Mouse (Mus musculus): Measurements from ENCODE around the gene Dkkl1. TPM values are rescaled to one million over a fixed set of nuclear protein-coding genes. Genes with fewer than 3 reads are reported as not detected.
A peak's percentile ranks its signal among the peaks of the same experiment; 100 is the strongest.

The Dkkl1 gene
- polyA plus RNA-seq, 1 experiment, result not detected

GRCm38 (mm10) chr7:45185921-45186320 lies 26.0 kb downstream of the Dkkl1 start:
- TF ChIP-seq CTCF (IDR thresholded peaks at IDR 0.05; ENCODE audit: borderline replicate concordance, insufficient read depth, low read length) (no peak), POLR2A (IDR thresholded peaks at IDR 0.05; ENCODE audit: low read depth, low read length) (no peak)
- Histone ChIP-seq H3K4me3 (ENCODE audit: insufficient read depth, low read length) (no peak overlapping the region), H3K4me1 (ENCODE audit: control insufficient read depth, insufficient read depth, low read length) (no peaks in the 10 kb centered on the region), H3K27ac (ENCODE audit: insufficient read depth, low read length) (no peak overlapping the region)

- Histone ChIP-seq H3K4me3 (ENCODE audit: insufficient read depth, low read length) (no peak overlapping the region), H3K4me1 (ENCODE audit: control insufficient read depth, insufficient read depth, low read length) (no peaks in the 10 kb centered on the region), H3K27ac (ENCODE audit: insufficient read depth, low read length) (no peak overlapping the region)
- TF ChIP-seq POLR2A (IDR thresholded peaks at IDR 0.05; ENCODE audit: low read depth, low read length) (no peak), CTCF (IDR thresholded peaks at IDR 0.05; ENCODE audit: borderline replicate concordance, insufficient read depth, low read length) (no peak)
Observed at GRCm38 (mm10) chr7:45183672-45184071, 28.3 kb downstream of the Dkkl1 start.

GRCm38 (mm10) chr7:45182606-45183005 lies 29.3 kb downstream of the Dkkl1 start:
- Histone ChIP-seq H3K4me3 (ENCODE audit: insufficient read depth, low read length) (no peak overlapping the region), H3K27ac (ENCODE audit: insufficient read depth, low read length) (no peak overlapping the region), H3K4me1 (ENCODE audit: control insufficient read depth, insufficient read depth, low read length) (no peaks in the 10 kb centered on the region)
- TF ChIP-seq POLR2A (IDR thresholded peaks at IDR 0.05; ENCODE audit: low read depth, low read length), result no peak
- no peak for TF ChIP-seq CTCF (IDR thresholded peaks at IDR 0.05; ENCODE audit: borderline replicate concordance, insufficient read depth, low read length)

- H3K4me1 ChIP-seq (ENCODE audit: control insufficient read depth, insufficient read depth, low read length), result no peaks in the 10 kb centered on the region
- no peak overlapping the region for H3K4me3 ChIP-seq (ENCODE audit: insufficient read depth, low read length)
- TF ChIP-seq POLR2A (IDR thresholded peaks at IDR 0.05; ENCODE audit: low read depth, low read length) (0 out of 2 replicates have a peak, but pooled peaks have one; percentile 43), CTCF (IDR thresholded peaks at IDR 0.05; ENCODE audit: borderline replicate concordance, insufficient read depth, low read length) (no peak)
- no peak overlapping the region for H3K27ac ChIP-seq (ENCODE audit: insufficient read depth, low read length)
Observed at GRCm38 (mm10) chr7:45182199-45182601, 29.7 kb downstream of the Dkkl1 start.

- no peak overlapping the region for H3K4me3 ChIP-seq (ENCODE audit: insufficient read depth, low read length)
- no peaks in the 10 kb centered on the region for H3K4me1 ChIP-seq (ENCODE audit: control insufficient read depth, insufficient read depth, low read length)
- no peak overlapping the region for H3K27ac ChIP-seq (ENCODE audit: insufficient read depth, low read length)
- TF ChIP-seq POLR2A (IDR thresholded peaks at IDR 0.05; ENCODE audit: low read depth, low read length) (no peak), CTCF (IDR thresholded peaks at IDR 0.05; ENCODE audit: borderline replicate concordance, insufficient read depth, low read length) (no peak)
Observed at GRCm38 (mm10) chr7:45181540-45181939, 30.4 kb downstream of the Dkkl1 start.

- Histone ChIP-seq H3K4me1 (ENCODE audit: control insufficient read depth, insufficient read depth, low read length) (no peaks in the 10 kb centered on the region), H3K27ac (ENCODE audit: insufficient read depth, low read length) (no peak within 1 kb of the TSS), H3K4me3 (ENCODE audit: insufficient read depth, low read length) (no peak within 1 kb of the TSS)
- TF ChIP-seq CTCF (IDR thresholded peaks at IDR 0.05; ENCODE audit: borderline replicate concordance, insufficient read depth, low read length), result no peak
- TF ChIP-seq POLR2A (IDR thresholded peaks at IDR 0.05; ENCODE audit: low read depth, low read length), result no peak
Observed at GRCm38 (mm10) chr7:45180896-45181477, 31.0 kb downstream of the Dkkl1 start, which contains the start of gene Pth2. Pth2 (plus strand) TSS chr7:45180995.

GRCm38 (mm10) chr7:45179469-45179868 lies 32.5 kb downstream of the Dkkl1 start, which contains the start of gene Gfy:
Gfy (minus strand) TSS chr7:45179569.
- H3K4me1 ChIP-seq (ENCODE audit: control insufficient read depth, insufficient read depth, low read length), result no peaks in the 10 kb centered on the region
- H3K27ac ChIP-seq (ENCODE audit: insufficient read depth, low read length), result no peak within 1 kb of the TSS
- no peak for TF ChIP-seq POLR2A (IDR thresholded peaks at IDR 0.05; ENCODE audit: low read depth, low read length)
- no peak for TF ChIP-seq CTCF (IDR thresholded peaks at IDR 0.05; ENCODE audit: borderline replicate concordance, insufficient read depth, low read length)
- H3K4me3 ChIP-seq (ENCODE audit: insufficient read depth, low read length), result no peak within 1 kb of the TSS

GRCm38 (mm10) chr7:45178550-45178949 lies 33.4 kb downstream of the Dkkl1 start:
- H3K4me1 ChIP-seq (ENCODE audit: control insufficient read depth, insufficient read depth, low read length), result no peaks in the 10 kb centered on the region
- H3K4me3 ChIP-seq (ENCODE audit: insufficient read depth, low read length), result no peak overlapping the region
- no peak for TF ChIP-seq POLR2A (IDR thresholded peaks at IDR 0.05; ENCODE audit: low read depth, low read length)
- TF ChIP-seq CTCF (IDR thresholded peaks at IDR 0.05; ENCODE audit: borderline replicate concordance, insufficient read depth, low read length), result no peak
- no peak overlapping the region for H3K27ac ChIP-seq (ENCODE audit: insufficient read depth, low read length)

- Histone ChIP-seq H3K4me3 (ENCODE audit: insufficient read depth, low read length) (no peak overlapping the region), H3K4me1 (ENCODE audit: control insufficient read depth, insufficient read depth, low read length) (no peaks in the 10 kb centered on the region), H3K27ac (ENCODE audit: insufficient read depth, low read length) (no peak overlapping the region)
- no peak for TF ChIP-seq CTCF (IDR thresholded peaks at IDR 0.05; ENCODE audit: borderline replicate concordance, insufficient read depth, low read length)
- TF ChIP-seq POLR2A (IDR thresholded peaks at IDR 0.05; ENCODE audit: low read depth, low read length), result no peak
Observed at GRCm38 (mm10) chr7:45176356-45176755, 35.6 kb downstream of the Dkkl1 start.

- Histone ChIP-seq H3K4me3 (ENCODE audit: insufficient read depth, low read length) (no peak overlapping the region), H3K4me1 (ENCODE audit: control insufficient read depth, insufficient read depth, low read length) (no peaks in the 10 kb centered on the region), H3K27ac (ENCODE audit: insufficient read depth, low read length) (no peak overlapping the region)
- TF ChIP-seq CTCF (IDR thresholded peaks at IDR 0.05; ENCODE audit: borderline replicate concordance, insufficient read depth, low read length), result no peak
- no peak for TF ChIP-seq POLR2A (IDR thresholded peaks at IDR 0.05; ENCODE audit: low read depth, low read length)
Observed at GRCm38 (mm10) chr7:45175929-45176328, 36.0 kb downstream of the Dkkl1 start.

Data from embryonic fibroblast, embryonic 13.5 days (primary cell).